Mouse (Mus musculus): ENCODE data around the gene Gm9376. TPM values are rescaled to one million over a fixed set of nuclear protein-coding genes. Genes with fewer than 3 reads are reported as not detected.

Gene Gm9376
- polyA plus RNA-seq, 1 experiment = not detected

- Histone ChIP-seq H3K4me1 (ENCODE audit: control insufficient read depth, insufficient read depth, low read length) (peaks cover 6% of the 10 kb centered on the region; the same call in 1 of the 2 replicates), H3K4me3 (replicated peaks; ENCODE audit: extremely low read depth, low read depth, low read length) (peak overlapping the region; percentile 2)
- TF ChIP-seq POLR2A (IDR thresholded peaks at IDR 0.05; ENCODE audit: borderline replicate concordance, extremely low read depth, low read depth, low read length) (no peak), CTCF (IDR thresholded peaks at IDR 0.05; ENCODE audit: insufficient read depth, low read length) (no peak)
- DNase-seq = peak; percentile 19
- WGBS = 1% methylated on average over 62 of the region's 62 CpGs
Observed at GRCm38 (mm10) chr14:118235361-118235972, 31.3 kb upstream of the Gm9376 start.

GRCm38 (mm10) chr14:118235973-118236885 is 30.5 kb upstream of the Gm9376 start:
- TF ChIP-seq CTCF (IDR thresholded peaks at IDR 0.05; ENCODE audit: insufficient read depth, low read length) (no peak), POLR2A (IDR thresholded peaks at IDR 0.05; ENCODE audit: borderline replicate concordance, extremely low read depth, low read depth, low read length) (no peak)
- peak overlapping the region; percentile 42 for H3K4me3 ChIP-seq (replicated peaks; ENCODE audit: extremely low read depth, low read depth, low read length)
- DNase-seq = peak; percentile 56
- H3K4me1 ChIP-seq (ENCODE audit: control insufficient read depth, insufficient read depth, low read length) = peaks cover 6% of the 10 kb centered on the region; the same call in 1 of the 2 replicates
- WGBS = 1% methylated on average over 73 of the region's 73 CpGs

GRCm38 (mm10) chr14:118236886-118237289 is 29.9 kb upstream of the Gm9376 start, which contains the start of gene Sox21:
Sox21 (minus strand) TSS chr14:118237030.
- H3K4me1 ChIP-seq (ENCODE audit: control insufficient read depth, insufficient read depth, low read length) = peaks cover 6% of the 10 kb centered on the region; the same call in 1 of the 2 replicates
- no peak for DNase-seq
- TF ChIP-seq CTCF (IDR thresholded peaks at IDR 0.05; ENCODE audit: insufficient read depth, low read length) (no peak), POLR2A (IDR thresholded peaks at IDR 0.05; ENCODE audit: borderline replicate concordance, extremely low read depth, low read depth, low read length) (no peak)
- WGBS = under 1% methylated on average over 34 of the region's 34 CpGs
- H3K4me3 ChIP-seq (replicated peaks; ENCODE audit: extremely low read depth, low read depth, low read length) = peak within 1 kb of the TSS; percentile 42

GRCm38 (mm10) chr14:118237786-118238185 is 29.0 kb upstream of the Gm9376 start:
- H3K4me1 ChIP-seq (ENCODE audit: control insufficient read depth, insufficient read depth, low read length) = peaks cover 6% of the 10 kb centered on the region; the same call in 1 of the 2 replicates
- WGBS = 16% methylated on average over 6 of the region's 6 CpGs
- no peak overlapping the region for H3K4me3 ChIP-seq (replicated peaks; ENCODE audit: extremely low read depth, low read depth, low read length)
- TF ChIP-seq CTCF (IDR thresholded peaks at IDR 0.05; ENCODE audit: insufficient read depth, low read length) (no peak), POLR2A (IDR thresholded peaks at IDR 0.05; ENCODE audit: borderline replicate concordance, extremely low read depth, low read depth, low read length) (no peak)
- DNase-seq = no peak

GRCm38 (mm10) chr14:118239351-118239750 is 27.4 kb upstream of the Gm9376 start:
- no peak for TF ChIP-seq POLR2A (IDR thresholded peaks at IDR 0.05; ENCODE audit: borderline replicate concordance, extremely low read depth, low read depth, low read length)
- TF ChIP-seq CTCF (IDR thresholded peaks at IDR 0.05; ENCODE audit: insufficient read depth, low read length) = no peak
- no peak overlapping the region for H3K4me3 ChIP-seq (replicated peaks; ENCODE audit: extremely low read depth, low read depth, low read length)
- peaks cover 6% of the 10 kb centered on the region; the same call in 1 of the 2 replicates for H3K4me1 ChIP-seq (ENCODE audit: control insufficient read depth, insufficient read depth, low read length)
- WGBS = 8% methylated on average over 8 of the region's 8 CpGs
- no peak for DNase-seq

GRCm38 (mm10) chr14:118241416-118241815 is 25.3 kb upstream of the Gm9376 start:
- WGBS = 41% methylated on average over 2 of the region's 2 CpGs
- no peak for DNase-seq
- Histone ChIP-seq H3K4me3 (replicated peaks; ENCODE audit: extremely low read depth, low read depth, low read length) (no peak overlapping the region), H3K4me1 (ENCODE audit: control insufficient read depth, insufficient read depth, low read length) (no peaks in the 10 kb centered on the region; the same call in 1 of the 2 replicates)
- no peak for TF ChIP-seq CTCF (IDR thresholded peaks at IDR 0.05; ENCODE audit: insufficient read depth, low read length)
- TF ChIP-seq POLR2A (IDR thresholded peaks at IDR 0.05; ENCODE audit: borderline replicate concordance, extremely low read depth, low read depth, low read length) = no peak

GRCm38 (mm10) chr14:118253381-118253780 is 13.4 kb upstream of the Gm9376 start:
- DNase-seq = no peak
- H3K4me1 ChIP-seq (ENCODE audit: control insufficient read depth, insufficient read depth, low read length) = no peaks in the 10 kb centered on the region
- H3K4me3 ChIP-seq (replicated peaks; ENCODE audit: extremely low read depth, low read depth, low read length) = no peak overlapping the region
- 90% methylated on average over 6 of the region's 6 CpGs for WGBS
- TF ChIP-seq POLR2A (IDR thresholded peaks at IDR 0.05; ENCODE audit: borderline replicate concordance, extremely low read depth, low read depth, low read length) (no peak), CTCF (IDR thresholded peaks at IDR 0.05; ENCODE audit: insufficient read depth, low read length) (no peak)

GRCm38 (mm10) chr14:118268849-118269248 is 2.1 kb downstream of the Gm9376 start:
- WGBS = 71% methylated on average over 4 of the region's 4 CpGs
- Histone ChIP-seq H3K4me1 (ENCODE audit: control insufficient read depth, insufficient read depth, low read length) (no peaks in the 10 kb centered on the region), H3K4me3 (replicated peaks; ENCODE audit: extremely low read depth, low read depth, low read length) (no peak overlapping the region)
- DNase-seq = no peak
- no peak for TF ChIP-seq CTCF (IDR thresholded peaks at IDR 0.05; ENCODE audit: insufficient read depth, low read length)
- no peak for TF ChIP-seq POLR2A (IDR thresholded peaks at IDR 0.05; ENCODE audit: borderline replicate concordance, extremely low read depth, low read depth, low read length)

Data from lung, adult 2 months (tissue).